Comparison of ENCODE assay signal across 9 mouse cellular contexts in the genomic region with DNA sequence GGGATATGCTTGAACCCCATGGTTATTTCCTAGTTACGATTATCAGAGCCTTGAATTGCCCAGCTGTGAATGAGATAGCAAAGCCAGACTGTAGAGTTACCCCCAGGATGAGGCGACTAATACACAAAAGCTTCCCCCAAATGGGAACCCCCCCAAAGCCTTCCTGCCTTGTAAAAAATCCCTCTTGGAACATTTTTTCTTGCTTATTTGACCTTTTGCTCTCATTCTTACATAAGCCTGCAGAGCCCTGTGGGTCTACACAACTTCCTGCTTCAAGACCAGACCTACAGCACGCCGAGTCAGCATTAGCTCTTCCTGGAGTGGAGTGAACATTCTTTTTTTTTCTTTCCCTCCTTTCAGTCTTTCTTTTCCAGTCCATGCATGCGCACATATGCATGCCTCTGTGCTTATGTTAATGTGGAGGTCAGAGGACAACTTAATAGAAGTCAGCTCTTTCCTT.
DNase-seq lines count a peak whose midpoint lies in the region; ATAC-seq lines count a peak whose summit lies in the region.
"Had no signal": no experiment of that assay in that cellular context is flagged by ENCODE, and none has a peak within 500 bp of the region (broad histone marks: within the 10 kb centered on the region; RNA-seq: fewer than 3 reads in every experiment).

No protein-coding gene starts in this region.

- no peak overlapping the region for H3K9ac ChIP-seq in forebrain, embryonic 13.5 days
- H3K9ac ChIP-seq in stomach, embryonic 15.5 days = no peak overlapping the region
- no peak overlapping the region for H3K9ac ChIP-seq in forebrain, embryonic 11.5 days (ENCODE audit: low read length)
- H3K9ac ChIP-seq: hindbrain, embryonic 15.5 days had no signal

- H3K4me2 ChIP-seq in forebrain, embryonic 13.5 days = no peak overlapping the region
- no peak overlapping the region for H3K4me2 ChIP-seq in stomach, embryonic 15.5 days
- H3K4me2 ChIP-seq in forebrain, embryonic 11.5 days (ENCODE audit: low read depth, low read length, severe bottlenecking) = no peak overlapping the region
- H3K4me2 ChIP-seq: hindbrain, embryonic 15.5 days had no signal

- no peaks in the 10 kb centered on the region for H3K36me3 ChIP-seq in forebrain, embryonic 10.5 days (replicated peaks)
- no peaks in the 10 kb centered on the region for H3K36me3 ChIP-seq in forebrain, embryonic 13.5 days (ENCODE audit: poor library complexity, severe bottlenecking)
- H3K36me3 ChIP-seq in stomach, embryonic 15.5 days = no peaks in the 10 kb centered on the region
- no peaks in the 10 kb centered on the region for H3K36me3 ChIP-seq in forebrain, embryonic 11.5 days (ENCODE audit: control insufficient read depth, insufficient read depth, low read length)
- H3K36me3 ChIP-seq: hindbrain, embryonic 15.5 days had no signal

- peaks cover 19% of the 10 kb centered on the region for H3K4me1 ChIP-seq in forebrain, embryonic 10.5 days
- H3K4me1 ChIP-seq in forebrain, embryonic 13.5 days = no peaks in the 10 kb centered on the region
- peaks cover 11% of the 10 kb centered on the region for H3K4me1 ChIP-seq in stomach, embryonic 15.5 days
- H3K4me1 ChIP-seq in forebrain, embryonic 11.5 days (replicated peaks; ENCODE audit: control insufficient read depth, insufficient read depth, low read length) = no peaks in the 10 kb centered on the region
- H3K4me1 ChIP-seq: hindbrain, embryonic 15.5 days had no signal

- ATAC-seq in forebrain, embryonic 13.5 days = no peak
- peak; percentile 32; the same call in 1 of the 2 replicates for ATAC-seq in erythroblast, adult 5-6 weeks (replicated peaks; ENCODE audit: low FRiP score, poor library complexity, severe bottlenecking)
- ATAC-seq in stomach, embryonic 15.5 days (ENCODE audit: insufficient read depth, low FRiP score, low read depth) = no peak
- no peak for ATAC-seq in forebrain, embryonic 11.5 days (replicated peaks; ENCODE audit: low FRiP score)

- H3K9me3 ChIP-seq in forebrain, embryonic 10.5 days = no peaks in the 10 kb centered on the region
- H3K9me3 ChIP-seq in forebrain, embryonic 13.5 days (replicated peaks) = no peaks in the 10 kb centered on the region
- no peaks in the 10 kb centered on the region for H3K9me3 ChIP-seq in stomach, embryonic 15.5 days
- no peaks in the 10 kb centered on the region for H3K9me3 ChIP-seq in forebrain, embryonic 11.5 days (ENCODE audit: control insufficient read depth, low read length)
- H3K9me3 ChIP-seq: hindbrain, embryonic 15.5 days had no signal

- DNase-seq in forebrain, embryonic 10.5 days (ENCODE audit: extremely low spot score, low spot score) = no peak
- peak; percentile 57 for DNase-seq in CD4-positive helper T cell, adult 2 months (ENCODE audit: low read depth, low spot score)
- DNase-seq in kidney, postnatal 25 days = peak; percentile 70 to 91
- DNase-seq in forebrain, embryonic 11.5 days (ENCODE audit: low spot score) = no peak
- DNase-seq in spleen, adult 18-20 months = no peak

- H3K4me3 ChIP-seq in forebrain, embryonic 10.5 days = no peak overlapping the region
- H3K4me3 ChIP-seq in forebrain, embryonic 13.5 days = no peak overlapping the region
- H3K4me3 ChIP-seq in stomach, embryonic 15.5 days (replicated peaks) = no peak overlapping the region
- H3K4me3 ChIP-seq in forebrain, embryonic 11.5 days (ENCODE audit: low read depth, low read length) = no peak overlapping the region
- H3K4me3 ChIP-seq: hindbrain, embryonic 15.5 days had no signal

- no peaks in the 10 kb centered on the region for H3K27me3 ChIP-seq in forebrain, embryonic 10.5 days (ENCODE audit: poor library complexity, severe bottlenecking)
- H3K27me3 ChIP-seq in forebrain, embryonic 13.5 days = no peaks in the 10 kb centered on the region
- H3K27me3 ChIP-seq in stomach, embryonic 15.5 days (replicated peaks) = no peaks in the 10 kb centered on the region
- H3K27me3 ChIP-seq in forebrain, embryonic 11.5 days (ENCODE audit: control insufficient read depth, insufficient read depth, low read length) = no peaks in the 10 kb centered on the region
- H3K27me3 ChIP-seq: hindbrain, embryonic 15.5 days had no signal

- peak overlapping the region; percentile 44; the same call in 1 of the 2 replicates for H3K27ac ChIP-seq in forebrain, embryonic 10.5 days
- no peak overlapping the region for H3K27ac ChIP-seq in forebrain, embryonic 13.5 days
- H3K27ac ChIP-seq in stomach, embryonic 15.5 days = peak overlapping the region; percentile 54
- no peak overlapping the region for H3K27ac ChIP-seq in forebrain, embryonic 11.5 days (ENCODE audit: low read depth, low read length)
- H3K27ac ChIP-seq: hindbrain, embryonic 15.5 days had no signal

- WGBS in forebrain, embryonic 10.5 days = 79% methylated on average over 5 of the region's 5 CpGs
- WGBS in forebrain, embryonic 13.5 days = 71% methylated on average over 5 of the region's 5 CpGs
- 24% methylated on average over 5 of the region's 5 CpGs for WGBS in stomach, embryonic 15.5 days
- WGBS in forebrain, embryonic 11.5 days = 64% methylated on average over 5 of the region's 5 CpGs

Comparison
In these comparisons a context has a peak if more than half of its experiments do, and no peak if none do; other contexts are left out.
1. H3K27ac ChIP-seq: peak in forebrain, embryonic 10.5 days (single experiment) and stomach, embryonic 15.5 days (single experiment); none in forebrain, embryonic 13.5 days (single experiment) and forebrain, embryonic 11.5 days (single experiment).
2. DNase-seq: peak in CD4-positive helper T cell, adult 2 months (single experiment) and kidney, postnatal 25 days (2 of 2); none in forebrain, embryonic 10.5 days (single experiment), forebrain, embryonic 11.5 days (single experiment) and spleen, adult 18-20 months (0 of 2).